8 mouse cellular contexts compared by ENCODE assay signal in the genomic region with DNA sequence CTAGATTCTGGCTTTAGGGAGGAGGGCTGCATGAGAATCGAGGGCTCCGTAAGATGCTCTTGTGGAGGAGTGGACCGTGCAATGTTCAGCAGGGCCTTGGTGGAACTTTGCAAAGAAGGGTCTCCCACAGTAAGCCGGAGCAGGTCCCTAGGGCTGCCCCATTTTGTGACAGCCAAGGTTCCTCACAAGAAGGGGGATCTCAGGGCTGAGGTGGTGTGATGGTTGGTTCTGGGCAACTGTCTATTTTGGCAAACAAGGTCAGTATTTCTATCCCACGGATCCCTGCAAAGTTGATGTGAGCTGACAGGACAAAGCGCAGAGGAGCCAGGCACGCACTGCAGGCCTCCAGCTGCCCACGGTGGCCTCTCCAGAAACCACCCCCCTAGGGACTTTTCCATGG. TPM values are rescaled to one million over a fixed set of nuclear protein-coding genes. Genes with fewer than 3 reads are reported as not detected.
DNase-seq lines count a peak whose midpoint lies in the region; ATAC-seq and TF ChIP-seq lines count a peak whose summit lies in the region.

No protein-coding gene starts in this region.

- peak overlapping the region; percentile 26 for H3K4me3 ChIP-seq in lung, adult 2 months (replicated peaks; ENCODE audit: extremely low read depth, low read depth, low read length)
- peak overlapping the region; percentile 58 for H3K4me3 ChIP-seq in embryonic facial prominence, embryonic 15.5 days (replicated peaks)
- peak overlapping the region; percentile 53 for H3K4me3 ChIP-seq in intestine, embryonic 15.5 days (replicated peaks)
- peak overlapping the region; percentile 36 for H3K4me3 ChIP-seq in neural tube, embryonic 12.5 days

- peaks cover 14% of the 10 kb centered on the region for H3K36me3 ChIP-seq in embryonic facial prominence, embryonic 15.5 days
- H3K36me3 ChIP-seq in intestine, embryonic 15.5 days: peaks cover 5% of the 10 kb centered on the region; the same call in 1 of the 2 replicates
- H3K36me3 ChIP-seq in neural tube, embryonic 12.5 days: peaks cover 14% of the 10 kb centered on the region

- TF ChIP-seq POLR2A in lung, adult 2 months (IDR thresholded peaks at IDR 0.05; ENCODE audit: borderline replicate concordance, extremely low read depth, low read depth, low read length): no peak

- peaks cover 9% of the 10 kb centered on the region; the same call in 1 of the 2 replicates for H3K4me1 ChIP-seq in lung, adult 2 months (ENCODE audit: control insufficient read depth, insufficient read depth, low read length)
- H3K4me1 ChIP-seq in embryonic facial prominence, embryonic 15.5 days: peaks cover 48% of the 10 kb centered on the region
- peaks cover 29% of the 10 kb centered on the region for H3K4me1 ChIP-seq in intestine, embryonic 15.5 days (replicated peaks)
- peaks cover 36% of the 10 kb centered on the region for H3K4me1 ChIP-seq in neural tube, embryonic 12.5 days

- H3K27me3 ChIP-seq in embryonic facial prominence, embryonic 15.5 days: 0 out of 2 replicates have a peak, but pooled peaks cover 7% of the 10 kb centered on the region
- no peaks in the 10 kb centered on the region for H3K27me3 ChIP-seq in intestine, embryonic 15.5 days (replicated peaks)
- peaks cover 15% of the 10 kb centered on the region for H3K27me3 ChIP-seq in neural tube, embryonic 12.5 days (replicated peaks)

- no peak for TF ChIP-seq CTCF in lung, adult 2 months (IDR thresholded peaks at IDR 0.05; ENCODE audit: insufficient read depth, low read length)

- no peak for ATAC-seq in embryonic facial prominence, embryonic 15.5 days (ENCODE audit: insufficient number of reproducible peaks, low FRiP score, low TSS enrichment, low read depth)
- no peak for ATAC-seq in intestine, embryonic 15.5 days
- ATAC-seq in neural tube, embryonic 12.5 days (ENCODE audit: low FRiP score, low read depth): peak; percentile 10; the same call in 1 of the 2 replicates

- no peaks in the 10 kb centered on the region for H3K9me3 ChIP-seq in embryonic facial prominence, embryonic 15.5 days (replicated peaks)
- H3K9me3 ChIP-seq in intestine, embryonic 15.5 days: no peaks in the 10 kb centered on the region
- no peaks in the 10 kb centered on the region for H3K9me3 ChIP-seq in neural tube, embryonic 12.5 days

- peak overlapping the region; percentile 71 for H3K27ac ChIP-seq in embryonic facial prominence, embryonic 15.5 days (replicated peaks)
- H3K27ac ChIP-seq in intestine, embryonic 15.5 days: peak overlapping the region; percentile 41
- no peak overlapping the region for H3K27ac ChIP-seq in neural tube, embryonic 12.5 days

- H3K4me2 ChIP-seq in embryonic facial prominence, embryonic 15.5 days (replicated peaks): peak overlapping the region; percentile 79
- H3K4me2 ChIP-seq in intestine, embryonic 15.5 days (replicated peaks): peak overlapping the region; percentile 83
- peak overlapping the region; percentile 70 for H3K4me2 ChIP-seq in neural tube, embryonic 12.5 days (replicated peaks)

- H3K9ac ChIP-seq in embryonic facial prominence, embryonic 15.5 days: no peak overlapping the region
- H3K9ac ChIP-seq in intestine, embryonic 15.5 days: peak overlapping the region; percentile 23; the same call in 1 of the 2 replicates
- peak overlapping the region; percentile 38 for H3K9ac ChIP-seq in neural tube, embryonic 12.5 days

- no peak for DNase-seq in lung, adult 2 months
- no peak for DNase-seq in lung, postnatal 14 days
- DNase-seq in urinary bladder, postnatal 4 days (ENCODE audit: low spot score in 2 of 2): no peak
- DNase-seq in left cerebral cortex, adult 11 months (ENCODE audit: low spot score): no peak
- no peak for DNase-seq in cerebellum, adult 11-12 months

- 38% methylated on average over 8 of the region's 8 CpGs for WGBS in lung, adult 2 months
- WGBS in embryonic facial prominence, embryonic 15.5 days: 19% methylated on average over 8 of the region's 8 CpGs
- WGBS in intestine, embryonic 15.5 days: 29% methylated on average over 8 of the region's 8 CpGs
- 29% methylated on average over 8 of the region's 8 CpGs for WGBS in neural tube, embryonic 12.5 days

RNA-seq across cellular contexts. Expression of a gene that starts 3.0 kb away (rescaled TPM):
- 20.8 and 28.8 TPM in 2 replicates for polyA plus RNA-seq in lung, adult 2 months (2012; rRNA removed)
- 67.2 and 72.2 TPM in 2 replicates for polyA plus RNA-seq in embryonic facial prominence, embryonic 15.5 days (2015; fragmentation: Nextera tagmentation; extraction: Ambion mirVana)
- 84.8 and 96.2 TPM in 2 replicates for polyA plus RNA-seq in intestine, embryonic 15.5 days (2015; fragmentation: Nextera tagmentation; extraction: Ambion mirVana)
- 31.8 and 38.4 TPM in 2 replicates for polyA plus RNA-seq in neural tube, embryonic 12.5 days (2016; fragmentation: Nextera tagmentation; extraction: Ambion mirVana)

RNA-seq across cellular contexts. Expression of a gene that starts 18.6 kb away (rescaled TPM):
- 2.6 and 2.9 TPM in 2 replicates for polyA plus RNA-seq in lung, adult 2 months (2012; rRNA removed)
- polyA plus RNA-seq in embryonic facial prominence, embryonic 15.5 days (2015; fragmentation: Nextera tagmentation; extraction: Ambion mirVana): 6.2 and 7.4 TPM in 2 replicates
- polyA plus RNA-seq in intestine, embryonic 15.5 days (2015; fragmentation: Nextera tagmentation; extraction: Ambion mirVana): 4.2 and 5.1 TPM in 2 replicates
- 4.7 and 5.6 TPM in 2 replicates for polyA plus RNA-seq in neural tube, embryonic 12.5 days (2016; fragmentation: Nextera tagmentation; extraction: Ambion mirVana)

RNA-seq across cellular contexts. Expression of a gene that starts 39.9 kb away (rescaled TPM):
- 61.2 and 75.3 TPM in 2 replicates for polyA plus RNA-seq in lung, adult 2 months (2012; rRNA removed)
- 123 and 125 TPM in 2 replicates for polyA plus RNA-seq in embryonic facial prominence, embryonic 15.5 days (2015; fragmentation: Nextera tagmentation; extraction: Ambion mirVana)
- polyA plus RNA-seq in intestine, embryonic 15.5 days (2015; fragmentation: Nextera tagmentation; extraction: Ambion mirVana): 106 TPM in 2 replicates
- polyA plus RNA-seq in neural tube, embryonic 12.5 days (2016; fragmentation: Nextera tagmentation; extraction: Ambion mirVana): 157 TPM in 2 replicates
